Mouse (Mus musculus) bone marrow macrophage, adult 2 months (primary cell): Measurements from ENCODE around the gene Itga8.

Source experiments
- CTCF ChIP-seq: IDR thresholded peaks from 2 replicates; pipeline ENCODE4 v1.5.1; 2012; ENCODE audit warnings: low read depth, mild to moderate bottlenecking, low read length, moderate library complexity
- POLR2A ChIP-seq: IDR thresholded peaks from 2 replicates; pipeline ENCODE4 v1.6.1; 2012; ENCODE audit warnings: mild to moderate bottlenecking, low read depth, low read length, borderline replicate concordance

GRCm38 (mm10) chr2:12329068-12329407 lies 27.3 kb upstream of the Itga8 start:
- TF ChIP-seq POLR2A (no peak), CTCF (no peak)
